Mouse (Mus musculus) midbrain, embryonic 11.5 days (tissue): ENCODE measurements around the gene AL731706.2. TPM values are rescaled to one million over a fixed set of nuclear protein-coding genes. Genes with fewer than 3 reads are reported as not detected.
"Not testable (repeated sequence)": the region's sequence is repeated elsewhere in the genome, so short reads cannot be mapped to it uniquely, and the experiment has no call there.

ENCODE experiments used
- ATAC-seq: fragments of 200-750 bp; cut with Nextera tagmentation; 2 replicates; pipeline ENCODE4 v1.8.0; 2017; ENCODE audit warnings: moderate TSS enrichment, moderate library complexity; ENCODE audit not compliant: low FRiP score
- DNase-seq: peaks from one replicate; pipeline ENCODE4 v3.0.0; 2015; ENCODE audit warnings: low spot score; ENCODE audit errors: missing footprints
- H3K27ac ChIP-seq: fragments of 300-500 bp; sonication (generic); 2 replicates; pipeline ENCODE4 v1.5.1; 2014; ENCODE audit warnings: low read depth, low read length
- H3K27me3 ChIP-seq: fragments of 300-500 bp; sonication (generic); 2 replicates; pipeline ENCODE4 v1.6.1; 2014; ENCODE audit warnings: mild to moderate bottlenecking, low read length, moderate library complexity, mixed read lengths; ENCODE audit not compliant: control insufficient read depth, insufficient read depth
- H3K36me3 ChIP-seq: fragments of 300-500 bp; sonication (generic); 2 replicates; pipeline ENCODE4 v1.6.1; 2014; ENCODE audit warnings: mild to moderate bottlenecking, low read length, moderate library complexity, mixed read lengths; ENCODE audit not compliant: control insufficient read depth, insufficient read depth
- H3K4me1 ChIP-seq: fragments of 300-500 bp; sonication (generic); 2 replicates; pipeline ENCODE4 v1.6.1; 2014; ENCODE audit warnings: low read length; ENCODE audit not compliant: control insufficient read depth, insufficient read depth
- H3K4me2 ChIP-seq: fragments of 300-500 bp; sonication (generic); 2 replicates; pipeline ENCODE4 v1.6.1; 2014; ENCODE audit warnings: mild to moderate bottlenecking, moderate library complexity
- H3K4me3 ChIP-seq: fragments of 300-500 bp; sonication (generic); 2 replicates; pipeline ENCODE4 v1.5.1; 2014; ENCODE audit warnings: low read depth, low read length
- H3K9ac ChIP-seq: fragments of 300-500 bp; sonication (generic); 2 replicates; pipeline ENCODE4 v1.6.1; 2014; ENCODE audit warnings: low read length
- H3K9me3 ChIP-seq: fragments of 300-500 bp; sonication (generic); 2 replicates; pipeline ENCODE4 v1.6.1; 2016; ENCODE audit warnings: low read length; ENCODE audit not compliant: control insufficient read depth
- WGBS: fragments of 180-500 bp; shearing (Covaris S2); extraction: QIAGEN DNeasy Blood & Tissue Kit; methylation state at CpG from one replicate; pipeline ENCODE4 v1.1.7; 2014; 5-methylcytosine and 5-hydroxymethylcytosine counted together
- polyA plus RNA-seq: library from polyadenylated mRNA; unstranded; fragments of >200 nt; fragmentation: Nextera tagmentation; extraction: Ambion mirVana; gene quantifications from 2 replicates; pipeline ENCODE4 v1.2.1, GENCODE M21; 2014

Gene AL731706.2
- polyA plus RNA-seq, 1 experiment from 2014 or later = 14.0 TPM

DNA sequence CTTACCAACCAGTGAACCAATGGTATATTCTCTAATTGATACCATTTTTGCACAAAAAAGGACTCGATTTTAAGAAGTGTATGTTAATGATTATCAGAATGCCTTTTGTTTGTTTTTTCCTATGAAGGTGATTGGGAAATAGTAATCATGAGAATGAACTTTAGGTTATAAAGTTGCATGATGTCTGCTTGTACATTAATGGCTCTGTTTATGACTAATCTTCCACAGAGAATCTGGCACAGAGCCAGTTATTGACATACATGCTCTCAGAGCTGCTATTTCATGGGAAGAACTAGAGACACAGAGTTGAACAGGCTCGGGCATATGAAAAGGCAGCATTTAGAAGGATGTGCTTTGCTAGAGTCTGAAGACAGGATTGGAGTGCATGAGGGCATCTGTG lies 10.7 kb upstream of the AL731706.2 start:
- Histone ChIP-seq H3K4me2 (no peak overlapping the region), H3K27ac (no peak overlapping the region), H3K9ac (no peak overlapping the region), H3K36me3 (no peaks in the 10 kb centered on the region), H3K27me3 (no peaks in the 10 kb centered on the region), H3K9me3 (no peaks in the 10 kb centered on the region), H3K4me1 (peaks cover 7% of the 10 kb centered on the region), H3K4me3 (no peak overlapping the region)
- WGBS = 87% methylated on average over 2 of the region's 2 CpGs
- no peak for ATAC-seq
- no peak for DNase-seq

DNA sequence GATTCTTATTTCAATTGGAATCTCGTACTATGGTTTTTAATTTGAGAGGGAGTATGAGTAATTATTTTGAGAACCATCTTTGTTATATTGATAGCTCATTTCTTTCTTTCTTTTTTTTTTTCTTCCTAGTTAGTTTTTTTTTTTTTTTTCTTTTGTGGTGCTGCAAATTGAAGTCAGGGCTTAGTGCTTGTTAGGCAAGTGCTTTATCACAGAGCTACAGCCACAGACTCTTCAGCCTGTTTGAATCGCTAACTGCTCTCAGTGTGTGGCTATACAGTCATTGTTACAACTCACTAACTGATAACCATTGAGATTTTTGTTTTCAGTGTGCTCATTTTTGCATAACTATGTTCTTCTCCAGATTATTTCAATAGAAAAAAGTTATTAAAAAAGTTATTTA lies 9.0 kb upstream of the AL731706.2 start:
- no peak for ATAC-seq
- WGBS = 65% methylated on average over 2 of the region's 2 CpGs

DNA sequence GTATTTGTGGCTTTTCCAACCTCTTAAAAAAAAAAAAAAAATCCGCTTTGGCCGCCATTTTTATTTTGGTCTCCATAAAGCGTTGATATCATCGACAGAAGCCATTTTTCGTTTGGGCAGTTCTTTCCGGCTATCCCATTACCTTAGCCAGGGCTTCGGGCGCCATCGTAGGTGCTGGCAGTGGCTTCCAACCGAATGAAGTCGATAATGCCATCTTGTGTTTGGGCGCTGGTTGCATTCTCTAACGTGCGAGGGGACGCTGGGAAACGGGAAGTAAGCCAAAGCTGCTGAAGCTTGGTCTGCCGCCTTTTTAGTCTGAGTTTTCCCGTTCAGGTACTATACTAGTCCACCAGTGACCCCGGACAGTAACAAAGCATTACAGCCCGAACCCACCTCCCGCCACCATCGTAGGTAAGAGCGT lies 6.5 kb upstream of the AL731706.2 start:
- ATAC-seq (peak; percentile 85), DNase-seq (peak; percentile 98)
- H3K27ac ChIP-seq = peak overlapping the region; percentile 82; the same call in 1 of the 2 replicates
- no peaks in the 10 kb centered on the region for H3K36me3 ChIP-seq
- H3K9me3 ChIP-seq = no peaks in the 10 kb centered on the region
- peaks cover 10% of the 10 kb centered on the region for H3K4me1 ChIP-seq
- peak overlapping the region; percentile 68 for H3K4me3 ChIP-seq
- H3K9ac ChIP-seq = peak overlapping the region; percentile 77
- H3K27me3 ChIP-seq = no peaks in the 10 kb centered on the region
- peak overlapping the region; percentile 49 for H3K4me2 ChIP-seq
- WGBS = under 1% methylated on average over 23 of the region's 23 CpGs

More for the DNA sequence above, 9.0 kb upstream of the AL731706.2 start:
- Histone ChIP-seq H3K36me3 (no peaks in the 10 kb centered on the region), H3K4me1 (peaks cover 11% of the 10 kb centered on the region), H3K27ac (no peak overlapping the region), H3K9me3 (no peaks in the 10 kb centered on the region), H3K4me2 (no peak overlapping the region), H3K9ac (no peak overlapping the region), H3K4me3 (no peak overlapping the region), H3K27me3 (no peaks in the 10 kb centered on the region)
- no peak for DNase-seq

DNA sequence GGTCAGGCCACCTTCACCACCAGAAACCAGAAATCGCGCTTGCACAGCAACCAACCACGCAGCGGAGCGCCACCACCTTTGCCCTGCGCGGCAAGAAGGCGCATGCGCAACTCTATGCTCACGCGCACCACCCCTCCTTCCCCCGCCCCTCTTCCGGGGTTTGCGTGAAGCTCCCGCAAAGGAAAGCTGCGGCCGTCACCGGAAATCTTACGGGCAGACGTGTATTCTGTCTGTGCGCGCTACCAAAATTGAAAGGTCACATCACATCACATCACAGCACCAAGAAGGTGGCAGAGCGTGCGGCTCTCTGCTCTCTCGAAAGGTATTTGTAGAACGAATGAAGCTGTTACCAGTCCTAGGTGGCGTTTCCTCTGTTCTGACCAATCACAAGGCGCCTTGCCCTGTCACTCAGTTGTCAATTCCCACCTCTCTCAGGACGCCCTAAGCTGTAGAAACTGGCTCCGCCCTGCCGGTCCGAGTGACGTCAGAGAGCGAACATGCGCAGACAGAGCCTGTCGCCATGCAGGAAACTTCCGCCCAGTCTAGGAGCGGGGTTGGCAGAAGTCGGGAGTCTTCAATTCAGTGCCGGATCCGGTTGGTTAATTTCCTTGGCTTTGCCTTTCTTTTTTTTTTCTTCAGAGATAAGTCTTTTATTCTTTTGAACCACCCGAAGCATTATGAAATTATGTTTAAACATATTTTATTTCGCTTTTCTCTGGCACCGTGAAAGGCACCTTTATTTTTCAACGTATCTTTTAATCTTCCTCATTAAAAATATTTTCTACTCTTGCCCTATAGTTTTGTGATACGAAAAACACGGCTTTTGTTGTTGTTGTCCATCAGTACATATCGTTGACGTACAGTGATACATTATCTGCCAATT lies 5.8 kb upstream of the AL731706.2 start, which contains the start of the genes Slx4ip, AL731706.1 and Mkks:
Gene Slx4ip, plus strand, starts transcription at position 151 of the 883 bp plus-strand sequence.
Gene AL731706.1, minus strand, starts transcription at position 322 of the 883 bp plus-strand sequence.
Gene Mkks, minus strand, starts transcription at position 322 of the 883 bp plus-strand sequence.
- Histone ChIP-seq H3K9ac (peak within 1 kb of the TSS; percentile 77), H3K4me2 (peak within 1 kb of the TSS; percentile 49), H3K9me3 (no peaks in the 10 kb centered on the region), H3K27ac (peak within 1 kb of the TSS; percentile 82), H3K27me3 (no peaks in the 10 kb centered on the region), H3K36me3 (no peaks in the 10 kb centered on the region), H3K4me1 (peaks cover 9% of the 10 kb centered on the region), H3K4me3 (peak within 1 kb of the TSS; percentile 68)
- peak; percentile 100 for DNase-seq
- under 1% methylated on average over 49 of the region's 49 CpGs for WGBS
- peak; percentile 97 for ATAC-seq

DNA sequence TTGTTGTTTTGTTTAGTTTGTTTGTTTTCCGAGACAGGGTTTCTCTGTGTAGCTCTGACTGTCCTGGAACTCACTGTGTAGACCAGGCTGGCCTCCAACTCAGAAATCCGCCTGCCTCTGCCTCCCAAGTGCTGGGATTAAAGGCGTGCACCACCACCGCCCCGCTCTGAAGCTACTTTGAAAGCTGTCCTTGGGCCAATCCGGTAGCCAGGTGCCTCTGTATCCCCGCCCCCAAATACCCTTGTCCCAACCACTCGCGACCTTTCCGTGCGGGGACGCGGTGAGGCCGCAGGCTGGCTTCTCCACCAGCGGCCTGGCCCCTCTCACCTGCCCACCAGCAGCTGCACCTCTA lies 5.2 kb upstream of the AL731706.2 start:
- not testable (repeated sequence) for H3K36me3 ChIP-seq, DNase-seq, H3K27me3 ChIP-seq, H3K9me3 ChIP-seq, H3K4me1 ChIP-seq
- Histone ChIP-seq H3K4me3 (peak overlapping the region; percentile 68), H3K4me2 (peak overlapping the region; percentile 34), H3K27ac (peak overlapping the region; percentile 82), H3K9ac (peak overlapping the region; percentile 76)
- peak; percentile 68; the same call in 1 of the 2 replicates for ATAC-seq
- WGBS = 7% methylated on average over 15 of the region's 15 CpGs

DNA sequence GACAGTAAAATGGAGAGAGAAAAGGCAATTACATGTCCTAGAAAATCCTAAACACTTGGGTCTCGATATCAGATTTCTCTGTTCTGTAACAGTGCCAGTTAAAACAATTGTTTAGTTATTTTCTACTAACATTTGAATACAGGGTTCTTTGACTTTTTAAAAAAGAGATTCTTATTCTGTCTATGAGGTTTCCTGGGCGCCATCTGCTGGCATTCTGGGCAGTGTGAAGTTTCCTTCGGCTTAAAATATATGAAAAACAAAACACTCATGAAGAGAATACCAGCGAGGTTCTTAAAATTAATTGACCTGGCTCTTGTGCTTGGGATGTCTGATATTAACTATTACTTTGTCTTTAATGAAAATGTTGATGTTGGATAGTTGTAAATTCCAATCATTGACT lies 1.4 kb upstream of the AL731706.2 start:
- Histone ChIP-seq H3K9me3 (no peaks in the 10 kb centered on the region), H3K36me3 (no peaks in the 10 kb centered on the region), H3K4me1 (peaks cover 4% of the 10 kb centered on the region; the same call in 1 of the 2 replicates), H3K27ac (no peak overlapping the region), H3K4me2 (no peak overlapping the region), H3K9ac (no peak overlapping the region), H3K27me3 (no peaks in the 10 kb centered on the region), H3K4me3 (no peak overlapping the region)
- DNase-seq (no peak), ATAC-seq (no peak)
- WGBS = 70% methylated on average over 4 of the region's 4 CpGs

DNA sequence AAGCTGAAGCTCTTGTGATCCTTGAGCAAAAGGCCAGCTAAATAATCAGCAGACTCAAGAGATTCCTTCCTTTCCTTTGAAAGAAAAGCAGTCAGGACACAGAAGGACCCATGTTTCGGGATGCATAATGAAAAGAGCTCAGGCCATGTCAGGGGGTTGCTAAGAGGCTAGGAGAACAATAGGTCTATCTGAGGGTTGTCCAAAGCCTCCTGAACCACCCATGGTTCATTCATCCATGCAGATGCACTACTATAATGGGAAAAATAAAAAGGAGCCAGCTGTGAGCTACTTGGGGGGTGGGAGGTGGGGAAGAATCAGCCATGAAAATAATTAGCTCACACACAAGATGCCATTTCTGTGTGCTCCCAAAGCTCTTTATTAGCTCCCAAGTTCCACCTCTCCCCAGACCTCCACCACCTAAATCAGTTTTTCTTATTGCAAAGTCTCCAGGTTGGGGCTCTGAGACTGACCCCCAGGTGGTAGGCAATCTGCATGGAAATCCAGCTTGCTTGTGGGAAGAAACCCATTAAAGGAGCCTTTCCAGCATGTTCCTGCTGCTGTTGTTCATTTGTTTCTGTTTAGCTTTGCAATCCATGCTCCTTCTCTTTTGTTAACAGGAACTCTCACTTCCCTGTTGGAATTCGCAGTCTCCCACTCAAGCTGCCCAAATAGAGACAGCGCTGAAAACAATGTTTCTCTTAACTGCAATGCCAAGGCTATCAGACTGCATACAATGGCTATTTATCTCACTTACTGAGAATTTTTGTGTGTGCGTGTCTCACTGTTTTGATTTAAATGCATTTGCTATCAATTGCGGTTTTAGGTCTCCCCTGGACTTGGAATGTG lies 30.7 kb downstream of the AL731706.2 start:
- H3K4me3 ChIP-seq = no peak overlapping the region
- ATAC-seq (peak; percentile 84), DNase-seq (peak; percentile 93)
- 11% methylated on average over 5 of the region's 5 CpGs for WGBS
- no peaks in the 10 kb centered on the region for H3K9me3 ChIP-seq
- H3K4me2 ChIP-seq = no peak overlapping the region
- no peaks in the 10 kb centered on the region for H3K27me3 ChIP-seq
- H3K27ac ChIP-seq = peak overlapping the region; percentile 3; the same call in 1 of the 2 replicates
- H3K9ac ChIP-seq = no peak overlapping the region
- no peaks in the 10 kb centered on the region for H3K36me3 ChIP-seq
- H3K4me1 ChIP-seq = peaks cover 18% of the 10 kb centered on the region

DNA sequence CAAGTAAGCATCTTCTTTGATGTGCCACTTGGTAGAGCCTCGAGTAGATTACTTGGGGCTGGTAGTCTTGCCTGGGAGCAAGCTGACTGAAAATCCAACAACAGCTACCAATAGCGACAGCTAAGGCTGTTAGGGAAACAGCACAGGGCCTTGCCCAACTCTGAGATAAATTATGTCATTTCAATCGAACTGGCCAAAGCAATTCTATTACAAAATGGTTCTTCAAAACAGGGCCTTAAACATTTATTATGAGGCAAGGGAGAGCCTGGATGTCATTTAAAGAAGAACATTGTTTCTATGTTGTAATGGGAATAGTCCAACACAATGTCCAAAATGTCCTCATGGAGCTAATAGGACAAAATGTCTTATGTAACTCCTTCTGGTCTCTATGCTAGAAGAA lies 35.1 kb downstream of the AL731706.2 start:
- Histone ChIP-seq H3K9ac (no peak overlapping the region), H3K27ac (no peak overlapping the region), H3K27me3 (no peaks in the 10 kb centered on the region), H3K4me1 (peaks cover 18% of the 10 kb centered on the region), H3K9me3 (no peaks in the 10 kb centered on the region), H3K4me2 (no peak overlapping the region), H3K4me3 (no peak overlapping the region), H3K36me3 (no peaks in the 10 kb centered on the region)
- ATAC-seq (no peak), DNase-seq (peak; percentile 81)
- WGBS = 74% methylated on average over 3 of the region's 3 CpGs
